ENCODE assay signal across 11 mouse cellular contexts in the genomic region with DNA sequence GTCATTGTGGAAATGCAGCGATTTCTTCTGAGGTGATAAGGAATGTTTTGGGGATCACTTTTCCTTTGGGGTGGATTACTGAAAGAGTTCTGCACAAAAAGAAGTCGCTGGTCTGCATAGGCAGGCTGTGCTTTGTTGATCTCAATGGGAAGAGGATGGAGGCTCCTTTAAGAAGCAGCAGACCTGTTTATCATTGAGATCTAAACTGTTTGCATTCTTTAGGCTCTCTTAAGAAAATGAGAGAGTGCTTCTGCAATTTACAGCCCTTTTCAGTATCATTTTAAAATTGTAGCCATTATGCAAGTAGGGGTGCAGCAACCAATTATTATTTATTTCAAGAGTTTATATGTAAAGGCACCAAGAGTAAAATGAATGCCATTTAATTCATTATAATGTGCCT. TPM values are rescaled to one million over a fixed set of nuclear protein-coding genes. Genes with fewer than 3 reads are reported as not detected.
A peak's percentile ranks its signal among the peaks of the same experiment; 100 is the strongest.
DNase-seq lines count a peak whose midpoint lies in the region; ATAC-seq and TF ChIP-seq lines count a peak whose summit lies in the region.
"Had no signal": no experiment of that assay in that cellular context is flagged by ENCODE, and none has a peak within 500 bp of the region (broad histone marks: within the 10 kb centered on the region; RNA-seq: fewer than 3 reads in every experiment).

No protein-coding gene starts in this region.

- WGBS in hindbrain, embryonic 12.5 days: 39% methylated on average over 2 of the region's 2 CpGs
- 29% methylated on average over 2 of the region's 2 CpGs for WGBS in hindbrain, embryonic 10.5 days
- WGBS in embryonic facial prominence, embryonic 15.5 days: 46% methylated on average over 2 of the region's 2 CpGs
- WGBS in liver, embryonic 14.5 days (ENCODE audit: insufficient replicate concordance): 28% methylated on average over 2 of the region's 2 CpGs

- no peak overlapping the region for H3K27ac ChIP-seq in hindbrain, embryonic 12.5 days
- H3K27ac ChIP-seq in hindbrain, embryonic 10.5 days: no peak overlapping the region
- no peak overlapping the region for H3K27ac ChIP-seq in CH12.LX (ENCODE audit: insufficient read depth, low read depth)
- H3K27ac ChIP-seq in embryonic facial prominence, embryonic 15.5 days (replicated peaks): no peak overlapping the region
- no peak overlapping the region for H3K27ac ChIP-seq in liver, embryonic 14.5 days

- peaks cover 8% of the 10 kb centered on the region; the same call in 1 of the 2 replicates for H3K79me2 ChIP-seq in CH12.LX (replicated peaks; ENCODE audit: control insufficient read depth, extremely low read depth, insufficient read depth, poor library complexity, severe bottlenecking)

- no peak for TF ChIP-seq EP300 in CH12.LX (IDR thresholded peaks at IDR 0.05; ENCODE audit: low read length)
- no peak for TF ChIP-seq EP300 in liver, embryonic 14.5 days (IDR thresholded peaks at IDR 0.05; ENCODE audit: low read depth)

- no peak for DNase-seq in hindbrain, embryonic 10.5 days (ENCODE audit: low spot score)
- no peak for DNase-seq in CH12.LX (ENCODE audit: extremely low read depth)
- no peak for DNase-seq in liver, embryonic 14.5 days (ENCODE audit: low read depth in 3 of 3, low spot score in 3 of 3)
- no peak for DNase-seq in ovary, adult 18-20 months (ENCODE audit: low spot score)
- DNase-seq in left cerebral cortex, postnatal 14 days (ENCODE audit: low spot score in 2 of 2): no peak
- DNase-seq: cerebellum, adult 9-11 months; heart, postnatal 14 days; layer of hippocampus, adult 9-11 months had no signal

- H3K4me2 ChIP-seq in hindbrain, embryonic 12.5 days (replicated peaks): peak overlapping the region; percentile 63
- peak overlapping the region; percentile 13; the same call in 1 of the 2 replicates for H3K4me2 ChIP-seq in CH12.LX (ENCODE audit: insufficient read depth, low read depth, poor library complexity, severe bottlenecking)
- peak overlapping the region; percentile 66; the same call in 1 of the 2 replicates for H3K4me2 ChIP-seq in embryonic facial prominence, embryonic 15.5 days (replicated peaks)
- H3K4me2 ChIP-seq in liver, embryonic 14.5 days (ENCODE audit: low read depth): peak overlapping the region; percentile 85; the same call in 1 of the 2 replicates

- no peaks in the 10 kb centered on the region for H3K36me3 ChIP-seq in hindbrain, embryonic 12.5 days
- H3K36me3 ChIP-seq in hindbrain, embryonic 10.5 days: no peaks in the 10 kb centered on the region
- H3K36me3 ChIP-seq in CH12.LX (replicated peaks in 1 of 2; ENCODE audit: control insufficient read depth in 1 of 2, insufficient read depth in 1 of 2, low read length in 1 of 2): peaks cover 3 to 4% of the 10 kb centered on the region in 2 experiments
- H3K36me3 ChIP-seq in embryonic facial prominence, embryonic 15.5 days: no peaks in the 10 kb centered on the region
- H3K36me3 ChIP-seq in liver, embryonic 14.5 days (replicated peaks; ENCODE audit: control insufficient read depth, insufficient read depth, low read depth): no peaks in the 10 kb centered on the region

- H3K4me3 ChIP-seq in hindbrain, embryonic 12.5 days: peak overlapping the region; percentile 58
- H3K4me3 ChIP-seq in hindbrain, embryonic 10.5 days: no peak overlapping the region
- no peak overlapping the region for H3K4me3 ChIP-seq in CH12.LX (replicated peaks in 1 of 3; ENCODE audit: low read depth in 2 of 3, low read length in 2 of 3, poor library complexity in 1 of 3)
- H3K4me3 ChIP-seq in embryonic facial prominence, embryonic 15.5 days (replicated peaks): no peak overlapping the region
- no peak overlapping the region for H3K4me3 ChIP-seq in liver, embryonic 14.5 days (ENCODE audit: insufficient read depth in 1 of 2, low read depth in 2 of 2, low read length in 2 of 2)

- no peak for TF ChIP-seq POLR2A in CH12.LX (IDR thresholded peaks at IDR 0.05; ENCODE audit: low read depth, low read length)

- H3K9me3 ChIP-seq in hindbrain, embryonic 12.5 days (replicated peaks): no peaks in the 10 kb centered on the region
- no peaks in the 10 kb centered on the region for H3K9me3 ChIP-seq in hindbrain, embryonic 10.5 days
- H3K9me3 ChIP-seq in CH12.LX (replicated peaks; ENCODE audit: low read length): no peaks in the 10 kb centered on the region
- H3K9me3 ChIP-seq in embryonic facial prominence, embryonic 15.5 days (replicated peaks): no peaks in the 10 kb centered on the region
- no peaks in the 10 kb centered on the region for H3K9me3 ChIP-seq in liver, embryonic 14.5 days (ENCODE audit: control insufficient read depth, low read length)

- intact Hi-C loops in left cerebral cortex, postnatal 14 days (cut with DNase I): loop anchor here (5.0 to 10.0 kb wide), 4 partner anchors 126 to 486 kb away; no protein-coding TSS in a partner anchor

- in situ Hi-C loops in CH12.LX (cut with MboI; ENCODE audit: low pct_ligation_motif_present, low pct_unique_long_range_greater_than_20kb, low sequenced_read_pairs): loop anchor here (10.0 to 25.0 kb wide), 4 partner anchors 133 to 486 kb away; no protein-coding TSS in a partner anchor

- no peak for TF ChIP-seq RAD21 in CH12.LX (IDR thresholded peaks at IDR 0.05; ENCODE audit: low read depth, low read length)

- peaks cover 9% of the 10 kb centered on the region; the same call in 1 of the 2 replicates for H3K4me1 ChIP-seq in hindbrain, embryonic 12.5 days
- H3K4me1 ChIP-seq in hindbrain, embryonic 10.5 days (replicated peaks): peaks cover 12% of the 10 kb centered on the region; the same call in 1 of the 2 replicates
- H3K4me1 ChIP-seq in CH12.LX (ENCODE audit: control insufficient read depth in 1 of 2, insufficient read depth in 2 of 2): peaks cover 7 to 11% of the 10 kb centered on the region in 2 experiments
- 0 out of 2 replicates have a peak, but pooled peaks cover 3% of the 10 kb centered on the region for H3K4me1 ChIP-seq in embryonic facial prominence, embryonic 15.5 days
- H3K4me1 ChIP-seq in liver, embryonic 14.5 days (replicated peaks; ENCODE audit: control insufficient read depth in 2 of 2, insufficient read depth in 2 of 2, low read length in 1 of 2): peaks cover 0 to 4% of the 10 kb centered on the region in 2 experiments; a peak in 2 of 4 replicates

- no peak overlapping the region for H3K9ac ChIP-seq in hindbrain, embryonic 12.5 days
- no peak overlapping the region for H3K9ac ChIP-seq in CH12.LX (ENCODE audit: insufficient read depth, low read depth)
- H3K9ac ChIP-seq in embryonic facial prominence, embryonic 15.5 days: no peak overlapping the region
- H3K9ac ChIP-seq in liver, embryonic 14.5 days (replicated peaks): no peak overlapping the region

- peaks cover 10% of the 10 kb centered on the region for H3K27me3 ChIP-seq in hindbrain, embryonic 12.5 days
- H3K27me3 ChIP-seq in hindbrain, embryonic 10.5 days (ENCODE audit: insufficient read depth, poor library complexity, severe bottlenecking): peaks cover 38% of the 10 kb centered on the region
- no peaks in the 10 kb centered on the region for H3K27me3 ChIP-seq in CH12.LX (replicated peaks)
- H3K27me3 ChIP-seq in embryonic facial prominence, embryonic 15.5 days: 0 out of 2 replicates have a peak, but pooled peaks cover 4% of the 10 kb centered on the region
- no peaks in the 10 kb centered on the region for H3K27me3 ChIP-seq in liver, embryonic 14.5 days (ENCODE audit: control insufficient read depth, insufficient read depth, low read length)

- ATAC-seq in hindbrain, embryonic 12.5 days (ENCODE audit: low FRiP score): no peak
- no peak for ATAC-seq in embryonic facial prominence, embryonic 15.5 days (ENCODE audit: insufficient number of reproducible peaks, low FRiP score, low TSS enrichment, low read depth)
- no peak for ATAC-seq in liver, embryonic 14.5 days (ENCODE audit: insufficient read depth)
- no peak for ATAC-seq in monocyte, adult 5-6 weeks (replicated peaks; ENCODE audit: insufficient number of reproducible peaks, low FRiP score, low TSS enrichment, poor library complexity, severe bottlenecking)

- dilution Hi-C loops in CH12.LX (cut with MboI; ENCODE audit: extremely low pct_ligation_motif_present, extremely low pct_unique_long_range_greater_than_20kb, low sequenced_read_pairs): no loop called here

- TF ChIP-seq CTCF in CH12.LX (conservative IDR thresholded peaks at IDR 0.05 in 1 of 2, IDR thresholded peaks at IDR 0.05 in 1 of 2; ENCODE audit: low read depth in 2 of 2, low read length in 2 of 2): no peak
- TF ChIP-seq CTCF in liver, embryonic 14.5 days (IDR thresholded peaks at IDR 0.05; ENCODE audit: low read depth): no peak

TF ChIP-seq in CH12.LX, 34 proteins besides CTCF, POLR2A, EP300 and RAD21 (continues in another document):
- TF ChIP-seq SMC3 (IDR thresholded peaks at IDR 0.05; ENCODE audit: low read depth, low read length) (no peak), NRF1 (IDR thresholded peaks at IDR 0.05; ENCODE audit: low read depth, low read length) (no peak), CHD1 (IDR thresholded peaks at IDR 0.05; ENCODE audit: low read depth, low read length) (no peak), UBTF (IDR thresholded peaks at IDR 0.05; ENCODE audit: low read depth, low read length) (no peak), SIN3A (IDR thresholded peaks at IDR 0.05; ENCODE audit: low read length) (no peak), MXI1 (IDR thresholded peaks at IDR 0.05; ENCODE audit: low read depth, low read length) (no peak), ETS1 (conservative IDR thresholded peaks at IDR 0.05; ENCODE audit: low read depth, low read length) (no peak), ZKSCAN1 (IDR thresholded peaks at IDR 0.05; ENCODE audit: borderline replicate concordance, low read depth, low read length) (no peak), E2F4 (IDR thresholded peaks at IDR 0.05; ENCODE audit: insufficient replicate concordance, low read depth, low read length) (no peak), GABPA (IDR thresholded peaks at IDR 0.05; ENCODE audit: insufficient replicate concordance, low read depth, low read length) (no peak), MAZ (IDR thresholded peaks at IDR 0.05; ENCODE audit: low read depth, low read length) (no peak), HCFC1 (IDR thresholded peaks at IDR 0.05; ENCODE audit: low read depth, low read length) (no peak), ELF1 (IDR thresholded peaks at IDR 0.05; ENCODE audit: low read depth, low read length) (no peak), CHD2 (IDR thresholded peaks at IDR 0.05; ENCODE audit: low read length) (no peak)

RNA-seq across cellular contexts. Expression of gene Sh3kbp1, which starts 2.1 kb away (rescaled TPM):
- polyA plus RNA-seq in hindbrain, embryonic 12.5 days (2016; fragmentation: Nextera tagmentation; extraction: Ambion mirVana): 45.7 and 50.3 TPM in 2 replicates
- 24.8 and 26.8 TPM in 2 replicates for polyA plus RNA-seq in hindbrain, embryonic 10.5 days (2016; fragmentation: Nextera tagmentation; extraction: Ambion mirVana)
- total RNA-seq in CH12.LX (2012; rRNA removed) (45.4 and 47.6 TPM in 2 replicates), CH12.LX (2014; rRNA removed) (48.2 and 49.7 TPM in 2 replicates)
- 70.2 and 85.8 TPM in 2 replicates for polyA plus RNA-seq in CH12.LX (2012; ENCODE audit: insufficient read length, low read depth)
- 39.1 and 40.8 TPM in 2 replicates for polyA plus RNA-seq in embryonic facial prominence, embryonic 15.5 days (2015; fragmentation: Nextera tagmentation; extraction: Ambion mirVana)
- polyA plus RNA-seq in liver, embryonic 14.5 days (2012; rRNA removed): 3.0 and 4.0 TPM in 2 replicates
- 9.9 and 11.2 TPM in 2 replicates for polyA plus RNA-seq in liver, embryonic 14.5 days (2014; fragmentation: Nextera tagmentation; extraction: Ambion mirVana)
- total RNA-seq in monocyte, adult 5-6 weeks (2017): 169 to 178 TPM (median 177 TPM) in 3 replicates
- 10 to 100 TPM; 49.4 to 59.4 TPM for total RNA-seq in left cerebral cortex, postnatal 14 days (2021)

Comparison
In these comparisons a context has a peak if more than half of its experiments do, and no peak if none do; other contexts are left out.
1. H3K4me2 ChIP-seq: peak in every context shown above with its lines; median percentile 85 in liver, embryonic 14.5 days; 66 in embryonic facial prominence, embryonic 15.5 days; 63 in hindbrain, embryonic 12.5 days; 13 in CH12.LX.